Mouse (Mus musculus): ENCODE data around the gene Gm28102. TPM values are rescaled to one million over a fixed set of nuclear protein-coding genes. Genes with fewer than 3 reads are reported as not detected.
"Not testable (repeated sequence)": the region's sequence is repeated elsewhere in the genome, so short reads cannot be mapped to it uniquely, and the experiment has no call there.

Gm28102 gene
- not detected in 2 replicates for total RNA-seq (2014; rRNA removed)
- polyA plus RNA-seq (2015; fragmentation: Nextera tagmentation; extraction: Ambion mirVana): not detected in 2 replicates

GRCm38 (mm10) chrY:88053015-88053414 lies at the start of gene Gm28102:
TSS of gene Gm28102 (plus strand) at chrY:88053315.
- H3K9ac ChIP-seq (replicated peaks; ENCODE audit: low read length, poor library complexity, severe bottlenecking); H3K4me2 ChIP-seq (ENCODE audit: low read depth, low read length, poor library complexity, severe bottlenecking); H3K4me3 ChIP-seq (ENCODE audit: low read depth, low read length); DNase-seq (ENCODE audit: low spot score); ATAC-seq (ENCODE audit: low FRiP score); H3K27me3 ChIP-seq (ENCODE audit: insufficient read depth, low read length); H3K4me1 ChIP-seq (ENCODE audit: insufficient read depth, low read length); H3K36me3 ChIP-seq (ENCODE audit: insufficient read depth, low read length); H3K27ac ChIP-seq (ENCODE audit: low read depth, low read length); H3K9me3 ChIP-seq (ENCODE audit: low read length): not testable (repeated sequence)
- 100% methylated on average over 1 of the region's 7 CpGs for WGBS

Measured in midbrain, postnatal 0 days (tissue).